Mouse (Mus musculus) neural tube, embryonic 12.5 days (tissue): ENCODE data around the gene Vmn2r76. TPM values are rescaled to one million over a fixed set of nuclear protein-coding genes. Genes with fewer than 3 reads are reported as not detected.
"Not testable (repeated sequence)": the region's sequence is repeated elsewhere in the genome, so short reads cannot be mapped to it uniquely, and the experiment has no call there.

Experiments used
- ATAC-seq: fragments of 200-750 bp; cut with Nextera tagmentation; 2 replicates; pipeline ENCODE4 v1.8.0; 2017; ENCODE audit warnings: low read depth, mild to moderate bottlenecking, moderate TSS enrichment, moderate library complexity; ENCODE audit not compliant: low FRiP score
- H3K27ac ChIP-seq: fragments of 300-500 bp; sonication (generic); 2 replicates; pipeline ENCODE4 v1.5.1; 2016
- H3K27me3 ChIP-seq: fragments of 300-500 bp; sonication (generic); replicated peaks from 2 replicates; pipeline ENCODE4 v1.6.1; 2016; ENCODE audit warnings: mild to moderate bottlenecking
- H3K36me3 ChIP-seq: fragments of 300-500 bp; sonication (generic); 2 replicates; pipeline ENCODE4 v1.6.1; 2016; ENCODE audit warnings: mild to moderate bottlenecking
- H3K4me1 ChIP-seq: fragments of 300-500 bp; sonication (generic); 2 replicates; pipeline ENCODE4 v1.6.1; 2016
- H3K4me2 ChIP-seq: fragments of 300-500 bp; sonication (generic); replicated peaks from 2 replicates; pipeline ENCODE4 v1.6.1; 2016; ENCODE audit warnings: mild to moderate bottlenecking
- H3K4me3 ChIP-seq: fragments of 300-500 bp; sonication (generic); 2 replicates; pipeline ENCODE4 v1.5.1; 2016
- H3K9ac ChIP-seq: fragments of 300-500 bp; sonication (generic); 2 replicates; pipeline ENCODE4 v1.6.1; 2016; ENCODE audit warnings: mild to moderate bottlenecking
- H3K9me3 ChIP-seq: fragments of 300-500 bp; sonication (generic); 2 replicates; pipeline ENCODE4 v1.6.1; 2016; ENCODE audit warnings: mild to moderate bottlenecking
- WGBS: fragments of 180-500 bp; shearing (Covaris S2); methylation state at CpG from one replicate; pipeline ENCODE4 v1.1.7; 2016; 5-methylcytosine and 5-hydroxymethylcytosine counted together
- polyA plus RNA-seq: library from polyadenylated mRNA; unstranded; fragments of >200 nt; fragmentation: Nextera tagmentation; extraction: Ambion mirVana; gene quantifications from 2 replicates; pipeline ENCODE4 v1.2.1, GENCODE M21; 2016

The Vmn2r76 gene
- polyA plus RNA-seq, result not detected in 2 replicates

GRCm38 (mm10) chr7:86246208-86246607 lies at the start of gene Vmn2r76:
TSS of gene Vmn2r76 (minus strand) at chr7:86246308.
- 73% methylated on average over 1 of the region's 1 CpGs for WGBS

GRCm38 (mm10) chr7:86277072-86277471 lies 31.0 kb upstream of the Vmn2r76 start, which contains the start of gene Olfr310:
TSS of gene Olfr310 (minus strand) at chr7:86277172.
- no peak within 1 kb of the TSS for H3K4me3 ChIP-seq
- no peaks in the 10 kb centered on the region for H3K36me3 ChIP-seq
- no peak within 1 kb of the TSS for H3K9ac ChIP-seq
- WGBS, result 77% methylated on average over 1 of the region's 1 CpGs
- H3K27me3 ChIP-seq, result no peaks in the 10 kb centered on the region
- H3K4me1 ChIP-seq, result no peaks in the 10 kb centered on the region
- no peak for ATAC-seq
- H3K27ac ChIP-seq, result no peak within 1 kb of the TSS
- H3K4me2 ChIP-seq, result no peak within 1 kb of the TSS
- no peaks in the 10 kb centered on the region for H3K9me3 ChIP-seq

More at GRCm38 (mm10) chr7:86246208-86246607, at the start of gene Vmn2r76:
- H3K9ac ChIP-seq, result no peak within 1 kb of the TSS
- no peaks in the 10 kb centered on the region for H3K27me3 ChIP-seq
- H3K36me3 ChIP-seq, result no peaks in the 10 kb centered on the region
- H3K4me2 ChIP-seq, result no peak within 1 kb of the TSS
- no peak within 1 kb of the TSS for H3K27ac ChIP-seq
- no peaks in the 10 kb centered on the region for H3K9me3 ChIP-seq
- no peaks in the 10 kb centered on the region for H3K4me1 ChIP-seq
- no peak within 1 kb of the TSS for H3K4me3 ChIP-seq
- ATAC-seq, result no peak

GRCm38 (mm10) chr7:86211345-86211744 lies 34.8 kb downstream of the Vmn2r76 start:
- no peaks in the 10 kb centered on the region for H3K27me3 ChIP-seq
- no peak for ATAC-seq
- no peaks in the 10 kb centered on the region for H3K9me3 ChIP-seq
- H3K9ac ChIP-seq, result no peak overlapping the region
- H3K27ac ChIP-seq, result no peak overlapping the region
- no peaks in the 10 kb centered on the region for H3K36me3 ChIP-seq
- H3K4me1 ChIP-seq, result no peaks in the 10 kb centered on the region
- no peak overlapping the region for H3K4me2 ChIP-seq
- no peak overlapping the region for H3K4me3 ChIP-seq

GRCm38 (mm10) chr7:86171678-86172077 lies 74.4 kb downstream of the Vmn2r76 start, which contains the start of gene Vmn2r75:
TSS of gene Vmn2r75 (minus strand) at chr7:86171778.
- H3K36me3 ChIP-seq, H3K4me2 ChIP-seq, ATAC-seq, H3K9me3 ChIP-seq, H3K9ac ChIP-seq, H3K4me1 ChIP-seq, H3K4me3 ChIP-seq, H3K27ac ChIP-seq, H3K27me3 ChIP-seq: not testable (repeated sequence)
- WGBS, result 73% methylated on average over 1 of the region's 1 CpGs

Other genes starting within 250 kb of the Vmn2r76 start
- not detected in 2 replicates for gene Vmn2r75, start 74.5 kb downstream of the Vmn2r76 start, polyA plus RNA-seq
- gene Olfr310, start 30.9 kb upstream of the Vmn2r76 start, polyA plus RNA-seq, result not detected in 2 replicates
- gene Olfr309, start 67.4 kb upstream of the Vmn2r76 start, polyA plus RNA-seq, result not detected in 2 replicates
- not detected in 2 replicates for gene Olfr308, start 79.3 kb upstream of the Vmn2r76 start, polyA plus RNA-seq
- gene Olfr307, start 91.3 kb upstream of the Vmn2r76 start, polyA plus RNA-seq, result not detected in 2 replicates
- gene Olfr305, start 120.6 kb upstream of the Vmn2r76 start, polyA plus RNA-seq, result not detected in 2 replicates
- gene Olfr304, start 140.3 kb upstream of the Vmn2r76 start, polyA plus RNA-seq, result not detected in 2 replicates
- not detected in 2 replicates for gene Olfr303, start 151.5 kb upstream of the Vmn2r76 start, polyA plus RNA-seq
- not detected in 2 replicates for gene Olfr301, start 157.5 kb upstream of the Vmn2r76 start, polyA plus RNA-seq
- not detected in 2 replicates for gene Olfr299, start 213.6 kb upstream of the Vmn2r76 start, polyA plus RNA-seq
- not detected in 2 replicates for gene Olfr298, start 246.2 kb upstream of the Vmn2r76 start, polyA plus RNA-seq